Mouse (Mus musculus) thymus, adult 2 months (tissue): ENCODE results near the gene Anapc2. TPM values are rescaled to one million over a fixed set of nuclear protein-coding genes. Genes with fewer than 3 reads are reported as not detected.

Experiments used
- DNase-seq: peaks from one replicate; pipeline ENCODE4 v3.0.0; 2021
- H3K27ac ChIP-seq: fragments of 200-500 bp; 2 replicates; pipeline ENCODE4 v1.5.1; 2012; ENCODE audit warnings: low read length, control low read depth; ENCODE audit not compliant: control insufficient read depth, insufficient read depth
- H3K27me3 ChIP-seq: fragments of 200-500 bp; 2 replicates; pipeline ENCODE4 v1.6.1; 2012; ENCODE audit warnings: mild to moderate bottlenecking, low read length, moderate library complexity, mixed read lengths; ENCODE audit not compliant: control insufficient read depth, insufficient read depth
- H3K36me3 ChIP-seq: fragments of 200-500 bp; 2 replicates; pipeline ENCODE4 v1.6.1; 2012; ENCODE audit warnings: mild to moderate bottlenecking, low read length, moderate library complexity; ENCODE audit not compliant: control insufficient read depth, insufficient read depth
- H3K4me1 ChIP-seq: fragments of 200-500 bp; replicated peaks from 2 replicates; pipeline ENCODE4 v1.6.1; 2012; ENCODE audit warnings: low read length; ENCODE audit not compliant: control insufficient read depth, insufficient read depth
- H3K4me3 ChIP-seq: fragments of 200-500 bp; 2 replicates; pipeline ENCODE4 v1.5.1; 2012; ENCODE audit warnings: mild to moderate bottlenecking, low read length, control low read depth, moderate library complexity; ENCODE audit not compliant: control insufficient read depth, insufficient read depth
- CTCF ChIP-seq: fragments of 200-500 bp; IDR thresholded peaks from 2 replicates; pipeline ENCODE4 v1.5.1; 2012; ENCODE audit warnings: mild to moderate bottlenecking, control low read depth, low read length, moderate library complexity, borderline replicate concordance; ENCODE audit not compliant: control insufficient read depth, poor library complexity, insufficient read depth; ENCODE audit errors: extremely low read depth
- POLR2A ChIP-seq: fragments of 200-500 bp; IDR thresholded peaks from 2 replicates; pipeline ENCODE4 v1.6.1; 2012; ENCODE audit warnings: mild to moderate bottlenecking, low read length, control low read depth, moderate library complexity; ENCODE audit not compliant: control insufficient read depth, poor library complexity, insufficient read depth; ENCODE audit errors: extremely low read depth
- WGBS: fragments of 180-500 bp; shearing (Covaris S2); methylation state at CpG from one replicate; pipeline ENCODE4 v1.1.7; 2018; 5-methylcytosine and 5-hydroxymethylcytosine counted together
- polyA plus RNA-seq: library from polyadenylated mRNA; depleted of rRNA; stranded (reverse); fragments of >200 nt; gene quantifications from 2 replicates; pipeline ENCODE4 v1.2.3, GENCODE M21; 2012

Anapc2 gene
- polyA plus RNA-seq, 1 experiment = 144 TPM

DNA sequence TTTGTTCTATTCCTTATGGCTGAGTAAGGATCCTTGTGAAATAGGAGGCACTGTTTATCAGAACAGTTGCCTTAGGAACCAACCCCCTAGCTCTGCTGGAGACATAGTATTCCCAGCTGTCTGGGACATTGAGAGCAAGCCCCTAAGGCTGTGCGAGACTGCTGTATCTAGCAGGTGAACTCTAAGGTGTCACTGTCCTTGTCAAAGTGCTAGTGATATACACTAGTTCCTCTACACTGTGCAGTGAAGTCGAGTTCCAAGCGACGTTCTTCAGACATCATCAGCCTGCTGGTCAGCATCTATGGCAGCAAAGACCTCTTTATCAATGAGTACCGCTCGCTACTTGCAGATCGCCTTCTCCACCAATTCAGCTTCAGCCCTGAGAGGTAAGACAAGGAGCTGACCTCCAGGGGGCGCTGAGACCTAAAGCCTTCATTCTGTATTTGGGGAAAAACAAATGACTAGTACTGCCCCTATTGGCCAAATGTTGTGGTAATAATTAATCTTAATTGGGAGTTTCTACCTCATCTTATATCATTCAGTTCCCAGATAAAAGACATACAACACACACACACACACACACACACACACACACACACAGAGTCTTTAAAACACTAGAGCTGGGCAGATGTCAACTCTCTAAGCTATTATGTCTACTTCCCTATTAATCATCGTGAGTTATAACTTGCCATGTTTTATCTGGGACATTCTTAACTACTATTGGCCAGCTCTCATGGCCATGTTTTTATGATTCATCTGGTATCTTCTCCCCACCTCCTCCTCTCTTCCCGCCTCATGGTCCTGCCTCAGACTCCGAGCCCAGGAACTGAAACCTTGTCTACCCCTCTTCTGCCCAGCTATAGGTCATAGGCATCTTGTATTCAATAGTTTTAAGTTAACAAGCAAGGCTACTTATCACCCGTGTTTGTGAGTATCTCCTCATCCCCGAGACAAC, 6.9 kb downstream of the Anapc2 start:
- DNase-seq = peak; percentile 68
- TF ChIP-seq POLR2A (no peak), CTCF (no peak)
- no peaks in the 10 kb centered on the region for H3K27me3 ChIP-seq
- no peak overlapping the region for H3K27ac ChIP-seq
- peaks cover 55% of the 10 kb centered on the region for H3K36me3 ChIP-seq
- no peak overlapping the region for H3K4me3 ChIP-seq
- 79% methylated on average over 13 of the region's 13 CpGs for WGBS
- no peaks in the 10 kb centered on the region for H3K4me1 ChIP-seq

- peaks cover 25% of the 10 kb centered on the region for H3K36me3 ChIP-seq
- no peak overlapping the region for H3K4me3 ChIP-seq
- TF ChIP-seq CTCF = no peak
- no peak for TF ChIP-seq POLR2A
- DNase-seq = no peak
- 97% methylated on average over 2 of the region's 2 CpGs for WGBS
- no peaks in the 10 kb centered on the region for H3K4me1 ChIP-seq
- H3K27me3 ChIP-seq = peaks cover 6% of the 10 kb centered on the region; the same call in 1 of the 2 replicates
- no peak overlapping the region for H3K27ac ChIP-seq
Measured at GRCm38 (mm10) chr2:25285551-25285950, 13.3 kb downstream of the Anapc2 start.

DNA sequence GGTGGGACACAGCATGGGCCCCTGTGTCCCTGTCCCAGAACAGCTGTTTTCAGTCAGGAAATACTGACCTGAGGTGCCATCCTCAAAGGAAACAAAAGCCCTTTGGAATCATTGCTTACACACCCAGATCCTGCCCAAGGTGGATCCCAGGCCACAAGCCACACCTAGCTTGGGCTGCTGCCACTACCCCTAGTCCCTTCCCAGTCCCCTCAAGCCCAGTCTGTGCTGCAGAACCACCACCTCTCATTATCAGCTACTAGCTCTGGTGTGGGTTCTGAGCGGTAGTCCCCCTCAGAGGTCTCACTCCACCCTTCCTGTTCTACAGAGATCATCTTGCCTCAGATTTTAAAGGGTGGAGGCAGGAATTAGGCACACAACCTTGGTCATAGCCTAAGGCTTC, 14.0 kb downstream of the Anapc2 start:
- Histone ChIP-seq H3K4me1 (no peaks in the 10 kb centered on the region), H3K27me3 (peaks cover 10% of the 10 kb centered on the region; the same call in 1 of the 2 replicates), H3K4me3 (no peak overlapping the region), H3K27ac (no peak overlapping the region), H3K36me3 (peaks cover 18% of the 10 kb centered on the region)
- no peak for DNase-seq
- 89% methylated on average over 1 of the region's 1 CpGs for WGBS
- no peak for TF ChIP-seq POLR2A
- no peak for TF ChIP-seq CTCF

DNA sequence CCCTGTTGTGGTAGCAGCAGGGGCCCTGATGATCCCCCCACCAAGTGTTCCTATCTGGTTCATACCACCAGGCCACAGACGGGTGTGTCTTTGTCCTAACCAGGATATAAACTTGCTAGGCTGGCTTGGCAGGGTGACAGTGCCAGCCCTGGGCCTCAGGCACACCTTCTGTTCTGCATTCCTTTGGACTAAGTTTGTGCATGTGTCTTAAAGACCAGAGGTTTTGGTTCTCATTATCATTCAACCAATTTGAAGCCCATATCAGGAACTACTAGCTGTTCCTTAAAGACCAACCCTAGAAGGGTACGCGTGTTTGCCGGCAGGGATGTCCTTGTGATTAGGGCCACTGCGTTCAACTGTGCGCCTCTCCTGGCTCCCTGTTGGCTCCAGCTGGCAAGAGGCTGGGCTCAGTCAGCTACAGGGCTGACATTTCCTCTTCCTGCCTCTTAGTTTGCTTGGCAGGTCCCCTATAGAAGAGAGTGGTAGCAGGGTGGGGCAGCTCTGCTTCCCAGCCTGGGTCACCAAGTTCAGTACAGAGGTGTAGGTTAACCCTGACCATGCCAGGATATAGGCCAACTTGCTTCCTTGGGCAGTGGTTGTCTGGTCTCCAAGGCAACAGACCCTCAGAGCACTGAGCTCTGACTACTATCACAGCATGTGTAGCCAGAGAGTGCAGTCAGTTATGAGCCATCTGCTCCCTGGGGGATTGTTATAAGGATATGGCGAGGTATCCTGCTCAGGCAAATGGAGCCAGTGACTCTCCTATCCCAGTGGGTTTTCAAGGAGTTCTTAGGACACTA, 14.8 kb downstream of the Anapc2 start:
- no peak for DNase-seq
- 65% methylated on average over 7 of the region's 7 CpGs for WGBS
- peaks cover 12% of the 10 kb centered on the region for H3K27me3 ChIP-seq
- no peak overlapping the region for H3K4me3 ChIP-seq
- no peaks in the 10 kb centered on the region for H3K4me1 ChIP-seq
- TF ChIP-seq POLR2A (no peak), CTCF (no peak)
- no peak overlapping the region for H3K27ac ChIP-seq
- peaks cover 18% of the 10 kb centered on the region for H3K36me3 ChIP-seq

- WGBS = 95% methylated on average over 6 of the region's 6 CpGs
- no peak for TF ChIP-seq CTCF
- no peak for TF ChIP-seq POLR2A
- Histone ChIP-seq H3K27me3 (peaks cover 17% of the 10 kb centered on the region), H3K36me3 (peaks cover 18% of the 10 kb centered on the region), H3K27ac (no peak within 1 kb of the TSS), H3K4me1 (no peaks in the 10 kb centered on the region), H3K4me3 (no peak within 1 kb of the TSS)
- DNase-seq = no peak
Measured at GRCm38 (mm10) chr2:25287927-25288649, 15.8 kb downstream of the Anapc2 start, which contains the start of gene Tmem210. Gene Tmem210 (plus strand): TSS chr2:25288145.

DNA sequence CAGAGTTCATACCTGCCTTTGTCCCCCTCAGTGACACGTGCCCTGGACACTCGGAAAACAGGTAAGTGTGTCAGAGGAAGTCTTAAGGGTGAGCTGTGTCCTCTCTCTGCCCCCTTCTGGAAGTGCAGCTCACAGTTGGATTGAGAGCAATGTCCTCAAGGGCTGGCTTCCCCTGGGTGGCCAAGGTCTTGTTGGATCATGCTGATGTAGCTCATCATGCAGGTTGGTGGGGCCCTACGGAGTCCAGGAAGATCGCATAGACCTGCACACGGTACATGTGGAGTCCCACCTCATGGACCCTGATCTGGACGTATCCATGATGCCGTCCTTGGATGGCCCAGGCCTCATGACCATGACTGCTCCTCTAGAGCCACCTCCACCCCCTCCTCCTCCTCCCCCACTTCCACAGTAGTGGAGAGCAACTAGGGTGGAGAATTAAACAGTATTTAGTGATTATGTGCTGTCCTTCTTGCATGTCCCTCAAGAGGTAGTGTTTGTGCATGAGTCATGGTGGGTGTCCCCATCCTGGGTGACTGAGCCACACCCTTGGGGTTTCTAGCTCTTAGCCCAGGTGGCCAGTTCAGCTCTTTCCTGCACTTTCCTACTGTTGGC, 16.6 kb downstream of the Anapc2 start:
- 87% methylated on average over 7 of the region's 7 CpGs for WGBS
- Histone ChIP-seq H3K36me3 (peaks cover 18% of the 10 kb centered on the region), H3K4me1 (no peaks in the 10 kb centered on the region), H3K27ac (no peak overlapping the region), H3K4me3 (no peak overlapping the region), H3K27me3 (peaks cover 17% of the 10 kb centered on the region)
- no peak for DNase-seq
- TF ChIP-seq CTCF = no peak
- no peak for TF ChIP-seq POLR2A
